Mouse (Mus musculus): ENCODE measurements around the gene Fdx1l. TPM values are rescaled to one million over a fixed set of nuclear protein-coding genes. Genes with fewer than 3 reads are reported as not detected.
"Not testable (repeated sequence)": the region's sequence is repeated elsewhere in the genome, so short reads cannot be mapped to it uniquely, and the experiment has no call there.

Gene Fdx1l
- polyA plus RNA-seq, 1 experiment from 2014 or later: 53.3 TPM

- ATAC-seq (ENCODE audit: insufficient number of reproducible peaks, low FRiP score, low TSS enrichment, low read depth): no peak
- Histone ChIP-seq H3K4me2 (no peak overlapping the region), H3K27ac (no peak overlapping the region), H3K4me1 (no peaks in the 10 kb centered on the region), H3K9me3 (no peaks in the 10 kb centered on the region), H3K27me3 (no peaks in the 10 kb centered on the region), H3K4me3 (no peak overlapping the region), H3K9ac (no peak overlapping the region), H3K36me3 (peaks cover 44% of the 10 kb centered on the region)
- WGBS: 87% methylated on average over 2 of the region's 2 CpGs
Observed at GRCm38 (mm10) chr9:21062928-21063327, 10.5 kb downstream of the Fdx1l start.

GRCm38 (mm10) chr9:21051578-21051977, 21.8 kb downstream of the Fdx1l start:
- Histone ChIP-seq H3K9ac (no peak overlapping the region), H3K36me3 (no peaks in the 10 kb centered on the region), H3K4me2 (no peak overlapping the region), H3K4me1 (no peaks in the 10 kb centered on the region), H3K27me3 (no peaks in the 10 kb centered on the region), H3K9me3 (no peaks in the 10 kb centered on the region), H3K4me3 (no peak overlapping the region), H3K27ac (no peak overlapping the region)
- WGBS: 57% methylated on average over 10 of the region's 10 CpGs
- no peak for ATAC-seq (ENCODE audit: insufficient number of reproducible peaks, low FRiP score, low TSS enrichment, low read depth)

- H3K36me3 ChIP-seq: no peaks in the 10 kb centered on the region
Observed at GRCm38 (mm10) chr9:21045235-21045634, 28.2 kb downstream of the Fdx1l start.

GRCm38 (mm10) chr9:21044785-21045184, 28.6 kb downstream of the Fdx1l start:
- not testable (repeated sequence) for H3K4me2 ChIP-seq; H3K4me3 ChIP-seq; H3K36me3 ChIP-seq; H3K9me3 ChIP-seq; H3K9ac ChIP-seq; ATAC-seq (ENCODE audit: insufficient number of reproducible peaks, low FRiP score, low TSS enrichment, low read depth); H3K27me3 ChIP-seq; H3K27ac ChIP-seq; H3K4me1 ChIP-seq
- WGBS: 43% methylated on average over 1 of the region's 1 CpGs

More at GRCm38 (mm10) chr9:21045235-21045634, 28.2 kb downstream of the Fdx1l start:
- 78% methylated on average over 3 of the region's 3 CpGs for WGBS
- H3K9me3 ChIP-seq: no peaks in the 10 kb centered on the region
- H3K4me3 ChIP-seq: no peak overlapping the region
- ATAC-seq (ENCODE audit: insufficient number of reproducible peaks, low FRiP score, low TSS enrichment, low read depth): no peak
- H3K27ac ChIP-seq: no peak overlapping the region
- peaks cover 6% of the 10 kb centered on the region; the same call in 1 of the 2 replicates for H3K27me3 ChIP-seq
- H3K4me1 ChIP-seq: no peaks in the 10 kb centered on the region
- no peak overlapping the region for H3K9ac ChIP-seq
- H3K4me2 ChIP-seq: no peak overlapping the region

GRCm38 (mm10) chr9:21043563-21043962, 29.9 kb downstream of the Fdx1l start:
- H3K36me3 ChIP-seq: no peaks in the 10 kb centered on the region
- 83% methylated on average over 4 of the region's 4 CpGs for WGBS
- H3K9ac ChIP-seq: no peak overlapping the region
- H3K27ac ChIP-seq: no peak overlapping the region
- ATAC-seq (ENCODE audit: insufficient number of reproducible peaks, low FRiP score, low TSS enrichment, low read depth): no peak
- H3K4me3 ChIP-seq: no peak overlapping the region
- H3K27me3 ChIP-seq: peaks cover 21% of the 10 kb centered on the region
- no peaks in the 10 kb centered on the region for H3K4me1 ChIP-seq
- H3K4me2 ChIP-seq: no peak overlapping the region
- no peaks in the 10 kb centered on the region for H3K9me3 ChIP-seq

GRCm38 (mm10) chr9:21041308-21041707, 32.1 kb downstream of the Fdx1l start:
- 38% methylated on average over 4 of the region's 4 CpGs for WGBS
- H3K9me3 ChIP-seq: no peaks in the 10 kb centered on the region
- ATAC-seq (ENCODE audit: insufficient number of reproducible peaks, low FRiP score, low TSS enrichment, low read depth): no peak
- H3K27ac ChIP-seq: no peak overlapping the region
- peaks cover 16% of the 10 kb centered on the region for H3K4me1 ChIP-seq
- no peaks in the 10 kb centered on the region for H3K36me3 ChIP-seq
- no peak overlapping the region for H3K4me2 ChIP-seq
- peaks cover 43% of the 10 kb centered on the region for H3K27me3 ChIP-seq
- no peak overlapping the region for H3K4me3 ChIP-seq
- no peak overlapping the region for H3K9ac ChIP-seq

- Histone ChIP-seq H3K4me3 (no peak overlapping the region), H3K9ac (no peak overlapping the region), H3K9me3 (no peaks in the 10 kb centered on the region), H3K4me2 (no peak overlapping the region), H3K4me1 (peaks cover 25% of the 10 kb centered on the region), H3K27ac (no peak overlapping the region), H3K27me3 (peaks cover 59% of the 10 kb centered on the region), H3K36me3 (no peaks in the 10 kb centered on the region)
- ATAC-seq (ENCODE audit: insufficient number of reproducible peaks, low FRiP score, low TSS enrichment, low read depth): no peak
- 77% methylated on average over 3 of the region's 3 CpGs for WGBS
Observed at GRCm38 (mm10) chr9:21039779-21040178, 33.6 kb downstream of the Fdx1l start.

- Histone ChIP-seq H3K36me3 (no peaks in the 10 kb centered on the region), H3K4me1 (peaks cover 39% of the 10 kb centered on the region), H3K27ac (no peak overlapping the region), H3K4me2 (peak overlapping the region; percentile 70), H3K9me3 (no peaks in the 10 kb centered on the region), H3K27me3 (peaks cover 80% of the 10 kb centered on the region), H3K9ac (peak overlapping the region; percentile 37), H3K4me3 (peak overlapping the region; percentile 40)
- WGBS: 3% methylated on average over 31 of the region's 31 CpGs
- no peak for ATAC-seq (ENCODE audit: insufficient number of reproducible peaks, low FRiP score, low TSS enrichment, low read depth)
Observed at GRCm38 (mm10) chr9:21037481-21037891, 35.9 kb downstream of the Fdx1l start.

- 2% methylated on average over 22 of the region's 22 CpGs for WGBS
- H3K4me3 ChIP-seq: peak overlapping the region; percentile 40
- no peaks in the 10 kb centered on the region for H3K9me3 ChIP-seq
- H3K9ac ChIP-seq: no peak overlapping the region
- H3K4me2 ChIP-seq: peak overlapping the region; percentile 70
- ATAC-seq (ENCODE audit: insufficient number of reproducible peaks, low FRiP score, low TSS enrichment, low read depth): no peak
- H3K36me3 ChIP-seq: no peaks in the 10 kb centered on the region
- peaks cover 48% of the 10 kb centered on the region for H3K4me1 ChIP-seq
- H3K27ac ChIP-seq: no peak overlapping the region
- H3K27me3 ChIP-seq: peaks cover 88% of the 10 kb centered on the region
Observed at GRCm38 (mm10) chr9:21036666-21037065, 36.7 kb downstream of the Fdx1l start.

- no peak for ATAC-seq (ENCODE audit: insufficient number of reproducible peaks, low FRiP score, low TSS enrichment, low read depth)
- 11% methylated on average over 20 of the region's 20 CpGs for WGBS
- peaks cover 52% of the 10 kb centered on the region for H3K4me1 ChIP-seq
- peaks cover 93% of the 10 kb centered on the region for H3K27me3 ChIP-seq
- no peak overlapping the region for H3K27ac ChIP-seq
- no peak overlapping the region for H3K4me3 ChIP-seq
- H3K36me3 ChIP-seq: no peaks in the 10 kb centered on the region
- H3K4me2 ChIP-seq: no peak overlapping the region
- no peak overlapping the region for H3K9ac ChIP-seq
- H3K9me3 ChIP-seq: no peaks in the 10 kb centered on the region
Observed at GRCm38 (mm10) chr9:21036161-21036560, 37.3 kb downstream of the Fdx1l start.

- peaks cover 92% of the 10 kb centered on the region for H3K27me3 ChIP-seq
- H3K27ac ChIP-seq: no peak overlapping the region
- ATAC-seq (ENCODE audit: insufficient number of reproducible peaks, low FRiP score, low TSS enrichment, low read depth): no peak
- no peak overlapping the region for H3K4me3 ChIP-seq
- H3K4me1 ChIP-seq: peaks cover 58% of the 10 kb centered on the region
- no peak overlapping the region for H3K4me2 ChIP-seq
- no peaks in the 10 kb centered on the region for H3K9me3 ChIP-seq
- H3K9ac ChIP-seq: no peak overlapping the region
- 22% methylated on average over 9 of the region's 9 CpGs for WGBS
- H3K36me3 ChIP-seq: no peaks in the 10 kb centered on the region
Observed at GRCm38 (mm10) chr9:21035586-21035985, 37.8 kb downstream of the Fdx1l start.

GRCm38 (mm10) chr9:21034481-21035085, 38.8 kb downstream of the Fdx1l start:
- Histone ChIP-seq H3K4me1 (peaks cover 68% of the 10 kb centered on the region), H3K4me3 (no peak overlapping the region; the same call in 1 of the 2 replicates), H3K36me3 (no peaks in the 10 kb centered on the region), H3K4me2 (peak overlapping the region; percentile 4; the same call in 1 of the 2 replicates), H3K27me3 (peaks cover 93% of the 10 kb centered on the region), H3K27ac (no peak overlapping the region), H3K9ac (no peak overlapping the region), H3K9me3 (no peaks in the 10 kb centered on the region)
- ATAC-seq (ENCODE audit: insufficient number of reproducible peaks, low FRiP score, low TSS enrichment, low read depth): no peak
- 4% methylated on average over 17 of the region's 17 CpGs for WGBS
